ENCODE assay signal across 15 mouse cellular contexts in genomic region chr7:108996156-108996555, GRCm38 (mm10). TPM values are rescaled to one million over a fixed set of nuclear protein-coding genes. Genes with fewer than 3 reads are reported as not detected.
"Had no signal": no experiment of that assay in that cellular context is flagged by ENCODE, and none has a peak within 500 bp of the region (broad histone marks: within the 10 kb centered on the region; RNA-seq: fewer than 3 reads in every experiment).

No protein-coding gene starts in this region.

- DNase-seq: gastrocnemius, postnatal 14 days; gastrocnemius, postnatal 36 days; heart, adult 11 months; heart, adult 2 months; heart, postnatal 14 days; heart, postnatal 36 days; kidney, adult 11 months; kidney, adult 2 months; kidney, adult 9 months; kidney, postnatal 14 days; kidney, postnatal 36 days; layer of hippocampus, adult 9-11 months; layer of hippocampus, postnatal 36 days; left cerebral cortex, postnatal 4 days had no signal

RNA-seq across cellular contexts. Expression of gene Tub, which starts 46.0 kb away (rescaled TPM):
- total RNA-seq: hematopoietic stem cell, adult 5-6 weeks had no signal
